Mouse (Mus musculus) left cerebral cortex, adult 11 months (tissue): ENCODE results near the gene Nxn.

ENCODE experiments used
- DNase-seq: peaks from one replicate; pipeline ENCODE4 v3.0.0; 2022; ENCODE audit warnings: low spot score

Gene Nxn

GRCm38 (mm10) chr11:76260208-76261050 is 138.5 kb downstream of the Nxn start:
- no peak for DNase-seq

DNA sequence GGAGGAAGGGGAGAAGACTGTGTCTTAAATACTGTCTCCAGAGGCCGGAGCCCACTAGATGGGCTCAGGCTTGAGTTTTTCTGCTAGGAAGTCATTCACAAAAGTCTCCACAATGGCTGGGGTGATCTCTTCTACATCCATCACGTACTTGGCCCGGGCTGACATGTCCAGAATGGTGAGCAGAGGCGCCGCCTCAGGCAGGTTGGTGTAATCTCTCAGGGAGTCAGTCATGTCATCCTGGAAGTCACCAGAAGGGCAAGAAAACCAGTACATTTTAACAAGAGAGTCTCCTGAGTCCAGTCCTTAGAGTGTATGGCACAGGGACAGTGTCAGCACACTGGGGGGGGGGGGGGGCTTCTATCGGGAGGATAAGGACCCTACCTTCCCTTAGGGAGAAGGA is 140.4 kb downstream of the Nxn start:
- no peak for DNase-seq

DNA sequence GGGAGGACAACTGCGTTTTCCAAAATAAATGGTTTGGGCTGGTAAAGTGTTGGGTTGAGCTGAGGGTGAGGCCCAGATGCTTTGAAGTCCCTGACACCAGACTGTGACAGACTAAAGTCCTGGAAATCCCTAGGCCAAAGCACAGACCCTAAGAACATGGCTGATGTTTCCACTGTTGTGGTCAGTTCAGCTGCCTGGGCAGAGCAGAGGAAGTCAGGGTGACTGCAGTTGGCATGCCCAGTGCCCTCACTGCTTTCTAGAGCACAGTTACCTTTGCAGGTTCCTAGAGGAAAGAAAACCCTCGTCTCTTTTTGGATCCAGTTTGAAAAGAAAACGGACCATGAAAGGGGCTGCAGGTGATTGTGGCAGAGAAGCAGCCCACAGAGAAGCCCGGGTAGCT is 141.6 kb downstream of the Nxn start:
- DNase-seq, result no peak

- no peak for DNase-seq
Measured at GRCm38 (mm10) chr11:76256129-76256528, 142.8 kb downstream of the Nxn start.

GRCm38 (mm10) chr11:76255431-76256001 is 143.4 kb downstream of the Nxn start:
- peak; percentile 22 for DNase-seq

DNA sequence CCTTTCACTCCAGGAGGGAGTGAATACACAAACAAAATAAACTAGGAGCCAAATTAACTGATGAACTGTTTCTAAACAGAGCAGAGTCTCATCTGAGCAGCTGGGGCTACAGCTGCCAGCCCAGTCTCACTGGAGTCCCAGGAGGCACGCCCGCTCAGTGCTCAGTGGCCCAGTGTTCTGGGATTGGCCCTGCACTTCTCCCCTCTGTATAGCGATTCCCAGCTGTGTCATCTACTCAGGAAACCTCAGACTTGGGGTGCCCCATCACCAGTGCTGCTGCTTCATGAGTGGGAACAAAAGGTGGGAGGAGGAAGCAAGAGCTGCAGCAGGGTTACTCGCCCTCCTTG is 145.0 kb downstream of the Nxn start:
- DNase-seq, result no peak

DNA sequence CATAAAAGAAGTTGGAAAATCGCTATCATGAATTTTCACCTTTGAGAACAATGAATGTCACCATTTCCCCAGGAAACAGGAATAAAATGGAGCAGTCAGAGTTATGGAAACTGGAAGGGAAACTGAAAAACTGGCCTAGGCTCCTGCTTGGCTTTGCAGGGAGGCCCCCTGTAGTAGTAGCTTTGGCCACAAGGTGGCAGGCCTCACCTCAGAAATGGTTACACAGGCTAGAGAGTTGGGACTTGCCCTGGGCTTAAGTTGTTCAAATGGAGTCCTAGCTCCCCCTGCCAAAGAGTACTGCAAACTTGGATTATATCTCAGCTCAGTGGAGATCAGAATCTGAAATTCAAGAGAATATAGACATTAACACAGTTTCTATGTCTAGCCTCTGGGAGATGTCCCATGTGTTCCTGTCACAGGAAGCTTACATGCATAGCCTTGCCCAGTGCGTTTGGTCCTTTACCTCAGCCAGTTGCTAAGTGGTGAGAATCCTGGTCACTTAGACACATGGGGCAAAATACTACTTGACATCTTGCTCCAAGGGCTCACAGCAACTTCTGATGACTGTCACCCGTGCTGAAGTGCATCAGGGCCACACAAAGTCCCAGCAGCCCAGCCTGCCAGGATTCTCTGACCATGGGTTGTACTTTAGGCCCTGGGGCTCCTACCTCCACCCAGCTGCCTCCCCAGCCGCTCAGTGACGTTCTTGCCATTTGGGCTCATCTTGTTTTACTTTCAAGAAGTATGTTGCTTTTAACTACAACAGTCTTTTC is 145.6 kb downstream of the Nxn start:
- DNase-seq, result peak; percentile 77

DNA sequence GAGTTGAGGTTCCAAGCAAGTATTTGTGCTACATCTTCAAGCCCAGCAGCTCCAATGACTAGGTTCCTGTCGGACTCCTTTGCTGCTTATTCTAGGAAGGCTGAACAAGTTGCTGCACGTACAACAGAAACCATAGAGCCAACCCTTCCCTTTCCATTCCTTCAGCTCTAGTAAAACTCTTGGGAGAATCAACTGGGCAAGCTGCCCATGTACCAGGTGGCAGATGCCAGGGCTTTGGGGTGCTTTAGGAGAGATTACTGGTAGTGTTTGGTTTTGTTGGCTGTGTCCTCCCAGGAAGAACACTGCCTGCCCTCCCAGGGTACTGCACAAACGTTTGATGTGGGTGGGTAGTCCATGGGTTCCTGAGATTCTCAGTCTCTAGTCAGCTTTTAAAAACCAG is 146.9 kb downstream of the Nxn start:
- DNase-seq, result no peak

- no peak for DNase-seq
Measured at GRCm38 (mm10) chr11:76247239-76247638, 151.7 kb downstream of the Nxn start.

- DNase-seq, result no peak
Measured at GRCm38 (mm10) chr11:76246439-76246838, 152.5 kb downstream of the Nxn start.

GRCm38 (mm10) chr11:76243811-76244546 is 155.0 kb downstream of the Nxn start:
- no peak for DNase-seq

GRCm38 (mm10) chr11:76242901-76243810 is 155.8 kb downstream of the Nxn start, which contains the start of the genes Mrm3 and Glod4:
Mrm3 (plus strand) TSS chr11:76243715.
Glod4 (minus strand) TSS chr11:76243725.
- DNase-seq, result peak; percentile 80

DNA sequence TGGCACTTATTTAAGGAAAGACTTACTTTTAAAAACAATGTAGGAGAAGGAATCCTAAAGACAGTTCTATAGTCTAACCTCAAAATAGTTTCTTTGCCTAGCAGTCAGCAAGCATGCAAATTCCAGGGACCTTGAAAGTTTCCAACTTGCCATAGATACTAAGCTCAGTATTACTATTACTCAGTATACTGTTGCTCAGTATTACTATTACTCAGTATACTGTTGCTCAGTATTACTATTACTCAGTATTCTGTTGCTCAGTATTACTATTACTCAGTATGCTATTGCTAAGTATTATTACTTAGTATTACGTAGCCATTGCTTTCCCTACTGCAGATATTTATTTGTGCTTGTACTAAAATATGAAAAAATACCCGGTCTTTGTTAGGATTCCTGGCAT is 159.2 kb downstream of the Nxn start:
- DNase-seq, result no peak

GRCm38 (mm10) chr11:76236136-76236535 is 162.8 kb downstream of the Nxn start:
- no peak for DNase-seq

- DNase-seq, result no peak
Measured at GRCm38 (mm10) chr11:76225051-76225450, 173.9 kb downstream of the Nxn start.

GRCm38 (mm10) chr11:76224631-76225030 is 174.3 kb downstream of the Nxn start:
- DNase-seq, result no peak

DNA sequence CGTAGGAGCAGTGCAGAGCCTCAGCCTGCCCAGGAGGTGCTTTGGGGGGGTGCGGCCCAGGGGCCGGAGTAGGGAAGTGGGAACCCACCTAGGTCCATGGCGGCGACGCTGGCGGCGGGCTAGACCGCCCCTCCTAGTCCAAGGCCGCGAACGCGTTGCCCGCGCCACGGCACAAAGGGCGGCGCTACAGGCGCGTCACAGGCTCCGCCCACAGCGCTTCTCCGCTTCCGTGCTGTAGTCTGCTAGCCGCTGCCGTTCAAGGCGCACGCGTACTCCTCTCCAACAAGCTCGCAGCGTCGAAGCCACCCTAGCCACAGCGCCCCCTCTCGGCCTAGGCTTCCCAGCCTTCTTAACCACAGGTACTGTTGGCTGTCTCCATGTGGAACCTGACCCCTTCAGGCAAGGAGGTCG is 181.5 kb downstream of the Nxn start, which contains the start of the genes Dbil5 and Gemin4:
TSS of gene Dbil5 (plus strand) at position 219 of the 411 bp plus-strand sequence.
TSS of gene Gemin4 (minus strand) at position 275 of the 411 bp plus-strand sequence.
- peak; percentile 96 for DNase-seq

- DNase-seq, result no peak
Measured at GRCm38 (mm10) chr11:76216681-76217389, 182.1 kb downstream of the Nxn start.

DNA sequence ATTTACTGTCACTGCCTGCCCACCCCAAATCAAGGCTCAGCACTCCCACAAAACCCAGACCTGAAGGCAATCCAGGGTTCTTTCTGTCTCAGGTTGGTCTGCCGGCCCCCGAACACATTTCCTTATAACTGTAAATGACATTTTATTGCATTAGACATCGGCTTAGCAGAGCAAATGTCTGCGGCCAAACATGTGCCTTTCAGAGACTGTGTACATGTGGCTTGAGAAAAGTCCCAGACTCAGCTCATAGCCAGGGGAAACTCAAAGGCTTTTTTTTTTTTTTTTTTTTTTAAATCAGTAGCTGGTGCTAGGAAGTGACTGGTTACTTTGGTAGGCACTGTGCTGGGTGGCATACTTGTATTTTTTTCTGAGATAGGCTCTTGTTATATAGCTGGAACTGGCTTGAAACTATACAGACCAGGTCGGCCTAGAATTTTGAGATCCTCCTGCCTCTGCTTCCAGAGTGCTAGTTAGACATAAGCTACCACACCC is 182.8 kb downstream of the Nxn start:
- DNase-seq, result no peak

DNA sequence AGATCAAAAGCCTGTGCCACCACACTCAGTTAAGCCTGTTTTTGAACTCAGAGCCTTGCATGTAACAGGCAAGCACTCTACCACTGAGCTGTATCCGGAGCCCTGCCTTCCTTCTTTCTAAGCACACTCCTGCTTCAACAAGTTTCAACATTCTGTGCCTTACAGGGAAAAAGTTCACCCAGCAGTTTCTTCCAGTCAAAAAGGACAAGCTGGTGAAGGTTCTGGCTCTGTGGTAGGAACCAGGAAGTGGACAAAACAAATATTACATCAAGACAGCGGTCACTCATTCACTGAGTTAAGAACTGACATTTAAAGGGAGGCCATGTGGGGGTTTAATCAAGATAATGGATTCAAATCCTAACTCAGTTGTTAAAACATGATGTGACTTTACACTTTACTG is 183.9 kb downstream of the Nxn start:
- DNase-seq, result no peak
